Comparison of ENCODE assay signal across 24 mouse cellular contexts in genomic region chr16:5517746-5518145, GRCm38 (mm10).
"Had no signal": no experiment of that assay in that cellular context is flagged by ENCODE, and none has a peak within 500 bp of the region (broad histone marks: within the 10 kb centered on the region; RNA-seq: fewer than 3 reads in every experiment).

No protein-coding gene starts in this region.

- H3K9ac ChIP-seq: limb, embryonic 15.5 days; liver, embryonic 14.5 days; liver, postnatal 0 days; lung, embryonic 14.5 days; neural tube, embryonic 13.5 days had no signal

- H3K4me1 ChIP-seq: limb, embryonic 15.5 days had no signal

- ATAC-seq: intestine, postnatal 0 days; liver, postnatal 0 days; lung, postnatal 0 days; midbrain, embryonic 16.5 days had no signal

- H3K4me3 ChIP-seq: layer of hippocampus, adult 2 months; left cerebral cortex, adult 2 months; limb, embryonic 15.5 days; myocyte; neural tube, embryonic 13.5 days had no signal

- H3K4me2 ChIP-seq: limb, embryonic 15.5 days; liver, embryonic 11.5 days; lung, embryonic 14.5 days; neural tube, embryonic 13.5 days had no signal

- H3K9me3 ChIP-seq: limb, embryonic 15.5 days; neural tube, embryonic 13.5 days had no signal

- H3K27me3 ChIP-seq: limb, embryonic 15.5 days; neural tube, embryonic 13.5 days had no signal

- H3K27ac ChIP-seq: kidney, postnatal 0 days; layer of hippocampus, adult 2 months; left cerebral cortex, adult 2 months; limb, embryonic 15.5 days; liver, embryonic 14.5 days; macrophage; neural tube, embryonic 13.5 days; stomach, postnatal 0 days had no signal

- H3K36me3 ChIP-seq: limb, embryonic 15.5 days; neural tube, embryonic 13.5 days had no signal

- DNase-seq: kidney, adult 2 months; kidney, postnatal 25 days; layer of hippocampus, adult 9-11 months; liver, postnatal 0 days; lung, embryonic 14.5 days; retina, postnatal 1 day; right cerebral cortex, postnatal 25 days; spleen, adult 18-20 months; thymus, adult 2 months; thymus, postnatal 14 days; thymus, postnatal 4 days had no signal
